Mouse (Mus musculus): Measurements from ENCODE around the gene Pfn1.

Pfn1 gene

DNA sequence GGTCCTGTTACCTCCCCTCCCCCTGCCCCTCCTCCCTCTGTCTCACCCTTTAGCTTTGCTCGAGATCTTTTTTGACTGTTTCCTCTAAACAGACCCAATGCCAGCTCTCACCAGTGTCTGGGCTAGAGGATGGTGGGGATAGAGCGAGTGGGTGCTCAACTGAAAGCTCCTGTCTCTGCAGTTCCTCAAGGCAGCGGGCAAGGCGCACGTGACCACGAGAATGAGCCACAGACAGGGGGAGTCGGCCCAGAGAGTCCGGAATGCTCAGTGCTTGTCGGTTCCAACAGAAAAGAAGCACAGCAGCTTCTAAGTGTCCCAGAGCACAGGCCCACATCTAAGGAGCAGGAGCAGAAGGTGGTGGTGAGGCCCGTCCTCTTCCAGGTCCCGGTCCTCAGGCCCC is 20.1 kb upstream of the Pfn1 start:
- DNase-seq (ENCODE audit: inconsistent ontology term): no peak

DNA sequence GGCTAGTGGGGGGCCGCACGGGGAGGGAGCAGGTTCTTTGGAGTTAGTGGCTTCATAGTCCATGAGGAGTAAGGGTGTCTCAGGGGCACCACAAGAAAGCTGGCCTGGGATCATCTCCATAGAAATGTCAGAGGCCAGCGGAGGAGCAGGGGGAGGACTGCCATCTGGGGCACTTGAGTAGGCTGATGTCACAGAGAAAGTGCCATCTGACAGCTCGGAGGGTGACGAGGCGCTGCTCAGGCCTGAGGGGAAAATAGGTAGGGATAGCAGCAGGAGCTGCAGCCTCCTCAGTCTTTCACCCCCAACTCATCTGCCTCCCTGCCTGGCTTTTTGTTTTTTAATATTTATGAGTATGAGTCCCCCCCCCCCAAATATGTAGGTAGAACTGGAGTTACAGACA is 19.6 kb upstream of the Pfn1 start:
- DNase-seq (ENCODE audit: inconsistent ontology term): no peak

DNA sequence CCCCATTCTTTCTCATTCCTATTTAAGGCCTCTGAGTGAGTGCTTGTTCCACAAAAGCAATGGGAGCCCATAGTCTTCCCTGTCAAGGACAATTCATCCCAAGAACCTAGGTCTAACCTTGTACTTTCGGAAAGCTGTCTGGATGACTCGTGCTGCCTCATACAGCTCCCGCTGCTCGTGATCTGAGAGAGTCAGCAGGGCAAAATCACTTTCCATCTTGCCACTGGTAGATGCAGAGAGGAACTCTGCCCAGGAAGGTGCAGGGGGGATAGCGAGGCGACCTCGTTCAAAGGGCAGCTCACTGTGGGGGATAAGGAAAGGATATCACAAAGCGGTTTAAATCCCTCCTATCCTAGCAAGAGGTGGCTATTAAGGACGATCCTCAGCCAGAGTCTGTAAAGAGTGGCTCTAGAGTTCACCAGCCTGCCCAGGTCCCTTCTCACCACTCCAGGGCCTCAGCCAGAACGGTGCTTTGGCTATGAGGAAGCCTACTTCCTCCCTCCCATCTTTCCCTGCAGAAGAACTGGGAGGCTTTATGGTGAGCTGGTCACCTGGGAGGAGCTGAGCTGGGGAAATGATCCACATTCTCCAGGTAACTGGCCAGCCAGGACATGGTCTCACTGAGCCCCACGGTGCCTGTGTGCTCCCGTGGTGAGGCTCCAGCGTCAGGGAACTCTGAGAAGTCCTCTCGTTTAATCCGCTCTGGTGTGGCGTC is 17.0 kb upstream of the Pfn1 start:
- DNase-seq (ENCODE audit: inconsistent ontology term): no peak

DNA sequence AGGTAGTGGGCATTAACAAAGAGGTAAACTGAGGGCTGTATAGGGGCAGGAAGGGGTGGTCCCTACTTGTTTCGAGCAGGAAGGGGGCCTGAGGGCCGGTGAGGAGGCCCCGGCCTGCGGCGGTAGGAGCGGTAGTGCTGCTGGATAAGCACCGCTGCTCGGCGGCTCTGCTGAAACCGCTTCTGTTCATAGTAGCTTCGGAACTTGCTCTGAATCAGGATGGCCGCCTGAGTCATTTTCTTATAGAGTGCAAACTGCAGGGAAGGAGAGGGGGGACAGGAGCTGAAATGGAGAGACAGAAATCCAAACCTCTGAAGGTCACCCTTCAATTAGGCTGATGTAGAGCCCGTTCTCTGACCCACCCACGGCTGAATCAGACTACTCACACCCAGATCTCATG is 16.0 kb upstream of the Pfn1 start:
- DNase-seq (ENCODE audit: inconsistent ontology term): peak; percentile 31

DNA sequence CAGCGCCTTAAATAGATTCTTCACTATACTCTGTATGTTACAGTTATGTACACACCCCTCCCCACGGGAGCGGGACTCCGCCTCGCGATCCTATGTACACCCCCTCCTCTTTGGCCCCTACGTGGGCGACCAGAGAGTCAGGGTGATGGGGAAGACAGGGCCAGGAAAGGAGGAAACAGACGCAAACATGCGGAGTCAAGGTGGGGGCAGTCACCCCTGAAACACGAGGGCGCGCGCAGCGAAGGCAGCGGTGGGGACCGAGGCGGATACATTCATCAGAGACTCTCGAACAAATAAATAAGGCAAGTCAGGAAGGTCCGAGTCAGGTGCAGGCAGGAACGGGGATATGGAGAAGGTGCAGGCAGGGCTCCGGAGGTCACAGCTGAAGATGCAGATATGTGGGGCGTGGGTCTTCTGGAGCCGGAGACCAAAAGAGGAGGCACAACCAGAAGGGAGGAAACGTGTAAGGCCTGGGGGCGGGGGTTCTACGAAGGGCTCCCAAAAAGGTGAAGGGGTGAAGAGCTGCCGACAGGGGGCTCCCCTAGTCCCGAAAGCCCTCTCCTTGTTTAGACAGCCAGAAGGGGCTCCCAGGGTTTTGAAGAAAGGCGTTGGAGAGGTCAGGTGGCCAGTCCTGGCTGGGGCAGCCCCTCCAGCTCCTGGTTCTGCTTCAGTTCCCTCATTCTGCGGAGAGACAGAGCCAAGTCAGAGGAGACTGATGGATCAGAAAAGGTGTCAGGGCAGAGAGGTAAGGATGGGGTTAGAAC is 15.3 kb upstream of the Pfn1 start:
- peak; percentile 88 for DNase-seq (ENCODE audit: inconsistent ontology term)

DNA sequence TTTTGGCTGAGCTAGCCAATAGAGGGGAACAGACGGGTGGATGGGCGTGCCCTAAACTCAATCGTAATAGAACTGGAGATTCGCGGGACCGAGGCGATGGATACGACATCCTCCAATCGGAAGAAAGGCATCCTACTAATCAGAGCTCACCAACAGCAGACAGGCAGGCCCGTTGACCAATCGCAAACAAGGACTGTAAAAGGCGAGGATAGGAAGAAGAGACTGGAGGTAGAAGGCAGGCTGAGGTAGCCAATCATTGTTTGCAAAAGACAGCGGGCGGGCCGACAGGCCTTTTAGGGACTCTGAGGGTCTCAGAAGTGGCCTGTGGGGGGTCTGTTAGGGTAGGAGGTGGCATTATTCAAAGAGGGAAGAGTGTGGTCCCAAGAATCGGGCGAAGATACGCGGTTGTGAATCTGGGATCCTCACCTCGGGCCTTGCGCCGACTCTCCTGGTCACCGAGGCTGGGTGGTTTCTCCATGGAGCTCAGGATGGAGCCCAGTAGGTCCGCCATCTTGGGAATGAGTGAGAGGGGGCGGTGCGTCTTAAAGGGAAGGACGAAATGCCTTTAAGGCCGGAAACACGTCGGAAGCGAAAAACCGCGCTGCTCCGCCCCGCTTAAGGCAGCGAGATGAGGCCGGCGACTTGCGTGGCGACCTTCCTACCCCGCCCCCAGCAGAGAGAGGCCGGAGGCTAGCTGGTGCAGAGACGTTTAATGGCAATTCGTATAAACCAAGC is 14.5 kb upstream of the Pfn1 start, which contains the start of gene Spag7:
Gene Spag7 (minus strand): TSS at position 646 of the 735 bp plus-strand sequence.
- peak; percentile 98 for DNase-seq (ENCODE audit: inconsistent ontology term)

DNA sequence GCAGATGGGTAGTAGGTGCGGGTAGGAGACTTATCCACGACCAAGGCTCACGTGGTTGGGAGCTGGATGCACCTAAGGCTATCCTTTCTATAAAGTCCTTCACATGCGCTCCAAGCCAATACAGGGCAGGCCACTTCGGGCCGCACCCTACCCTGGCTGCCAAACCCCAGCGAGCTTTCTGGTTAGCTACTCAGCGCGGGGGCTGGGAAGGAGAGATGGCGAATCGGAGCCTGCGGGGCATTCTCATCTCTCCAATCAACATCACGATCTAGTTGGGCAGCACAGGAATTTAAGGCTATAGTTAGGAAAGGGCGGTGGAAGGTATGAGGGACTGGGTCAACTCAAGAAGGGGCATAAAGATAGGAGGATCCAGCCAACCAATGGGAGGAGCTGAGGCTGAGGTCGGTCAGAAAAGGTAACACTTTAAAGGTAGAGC is 13.9 kb upstream of the Pfn1 start:
- DNase-seq (ENCODE audit: inconsistent ontology term): no peak

DNA sequence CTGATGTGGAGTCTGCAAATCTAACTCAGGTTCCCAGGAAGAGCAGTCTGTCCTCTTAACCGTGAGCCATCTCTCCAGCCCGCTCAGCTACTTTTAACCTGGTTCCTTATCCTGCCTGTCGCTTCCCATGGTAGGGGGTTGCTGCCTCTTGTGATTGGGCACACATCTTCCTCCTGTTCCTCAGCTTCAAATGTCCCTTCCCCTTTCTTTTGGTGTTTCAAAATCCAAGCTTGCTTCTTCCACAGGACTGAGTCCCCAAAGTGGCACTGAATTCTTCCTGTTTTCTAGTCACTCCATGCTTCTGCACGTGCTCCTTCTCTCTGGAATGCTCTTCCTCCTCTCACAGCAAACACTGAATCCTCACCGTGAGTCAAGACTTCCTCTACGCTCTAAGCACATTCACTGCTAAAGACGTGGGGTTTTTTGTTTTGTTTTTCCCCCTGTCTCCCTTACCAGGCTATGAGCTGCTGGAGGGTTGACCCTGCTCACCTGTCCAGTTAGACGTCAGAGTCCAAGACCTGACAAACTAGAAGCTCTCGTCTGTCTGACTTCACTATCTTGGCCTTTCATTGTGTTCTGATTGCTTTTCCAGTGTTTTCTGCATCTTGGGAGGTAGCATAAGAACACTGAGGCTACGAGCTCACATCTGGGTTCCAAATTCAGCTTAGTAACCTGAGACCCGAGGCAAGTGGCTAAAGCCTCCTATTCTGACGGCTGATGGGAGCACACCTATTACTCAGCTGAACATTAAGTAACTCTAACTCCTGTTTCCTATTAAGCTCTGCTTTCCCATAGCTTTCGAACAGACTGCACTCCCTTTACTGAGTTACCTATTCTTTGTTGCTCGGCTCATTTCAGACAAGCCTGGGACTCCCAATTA is 13.1 kb upstream of the Pfn1 start:
- no peak for DNase-seq (ENCODE audit: inconsistent ontology term)

DNA sequence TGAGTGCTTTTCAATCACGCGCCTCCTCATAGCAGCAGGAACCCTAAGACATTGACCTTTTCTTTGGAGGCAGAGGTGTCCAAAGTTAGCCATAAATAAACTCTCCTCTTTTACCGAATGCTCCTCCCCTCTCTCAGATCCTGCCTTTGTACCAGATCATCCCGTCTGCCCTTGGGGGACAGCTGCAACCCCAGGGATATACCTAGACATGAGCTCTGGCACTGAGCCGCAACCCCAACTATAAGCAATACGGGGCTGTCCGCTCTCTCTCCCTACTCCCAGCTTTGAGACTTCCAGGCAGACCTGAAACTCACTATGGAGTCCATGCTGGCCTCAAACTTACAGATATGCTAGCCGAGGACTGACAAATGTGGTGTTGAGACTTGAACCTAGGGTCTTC is 12.2 kb upstream of the Pfn1 start:
- DNase-seq (ENCODE audit: inconsistent ontology term): no peak

DNA sequence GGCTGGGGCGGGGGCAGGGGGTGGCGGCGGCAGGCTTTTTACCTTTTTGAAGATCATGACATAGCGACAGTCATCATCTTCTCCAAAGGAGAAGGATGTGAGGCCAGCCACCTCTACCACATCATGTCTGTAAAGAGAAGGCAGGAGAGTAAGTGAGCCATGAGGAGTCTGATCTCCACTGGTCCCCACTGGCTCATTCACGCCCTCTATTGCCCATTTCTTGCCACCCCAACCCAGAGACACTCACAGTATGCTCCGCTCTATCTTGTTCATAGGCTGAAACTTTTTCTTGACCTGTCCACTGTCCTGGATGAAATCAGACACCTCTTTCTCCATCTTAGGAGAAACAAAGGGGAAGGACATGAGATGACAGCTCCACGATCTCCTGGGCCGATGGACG is 10.3 kb upstream of the Pfn1 start:
- no peak for DNase-seq (ENCODE audit: inconsistent ontology term)

DNA sequence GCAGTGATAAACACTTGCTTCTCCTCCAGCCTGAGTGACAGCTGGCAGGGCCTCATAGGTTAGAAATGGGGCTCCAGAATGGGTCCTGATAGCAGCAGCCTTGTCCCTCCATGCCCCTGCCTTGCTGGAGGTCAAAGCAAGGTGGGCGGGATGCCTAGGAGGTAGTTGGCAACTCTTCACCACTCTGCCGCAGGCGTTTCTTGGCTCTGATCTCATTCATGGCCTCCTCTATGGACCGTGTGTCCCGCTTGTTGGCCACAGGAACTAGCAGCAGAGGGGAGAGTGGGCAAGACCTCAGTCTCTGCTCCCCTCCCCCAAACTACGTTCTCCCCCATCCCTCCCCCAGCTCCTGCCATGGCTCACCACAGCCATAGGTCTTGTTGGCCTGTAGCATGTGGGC is 9.5 kb upstream of the Pfn1 start:
- no peak for DNase-seq (ENCODE audit: inconsistent ontology term)

DNA sequence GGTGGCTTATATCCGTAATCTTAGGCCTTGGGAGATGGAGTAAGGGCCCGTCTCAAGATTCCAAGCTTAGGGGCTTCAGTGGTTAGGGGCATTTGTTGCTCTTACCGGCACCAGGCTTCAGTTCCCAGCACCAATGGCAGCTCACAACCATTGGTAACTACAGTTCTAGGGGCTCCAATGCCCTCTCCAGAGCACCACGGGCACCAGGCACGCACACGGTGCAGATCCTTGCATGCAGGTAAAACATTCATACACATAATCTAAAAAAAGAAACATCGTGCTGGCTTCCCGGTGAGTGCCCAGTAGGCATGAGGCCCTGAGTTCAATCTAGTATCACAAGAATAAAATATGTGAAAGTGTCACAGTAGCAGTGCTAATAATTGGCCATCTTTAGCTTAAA is 8.7 kb upstream of the Pfn1 start:
- no peak for DNase-seq (ENCODE audit: inconsistent ontology term)

DNA sequence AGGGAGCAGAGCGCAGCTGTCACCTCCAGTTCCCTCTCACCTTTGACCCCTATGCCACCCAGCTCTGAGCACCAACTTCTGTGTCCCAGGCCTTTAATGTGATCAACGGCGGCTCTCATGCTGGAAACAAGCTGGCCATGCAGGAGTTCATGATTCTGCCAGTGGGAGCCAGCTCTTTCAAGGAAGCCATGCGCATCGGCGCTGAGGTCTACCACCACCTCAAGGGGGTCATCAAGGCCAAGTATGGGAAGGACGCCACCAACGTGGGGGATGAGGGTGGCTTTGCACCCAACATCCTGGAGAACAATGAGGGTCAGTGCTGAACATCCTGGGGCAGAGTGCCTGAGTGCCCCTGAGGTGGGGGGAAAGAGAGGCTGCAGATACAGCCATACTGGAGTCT is 6.1 kb upstream of the Pfn1 start:
- DNase-seq (ENCODE audit: inconsistent ontology term): no peak

DNA sequence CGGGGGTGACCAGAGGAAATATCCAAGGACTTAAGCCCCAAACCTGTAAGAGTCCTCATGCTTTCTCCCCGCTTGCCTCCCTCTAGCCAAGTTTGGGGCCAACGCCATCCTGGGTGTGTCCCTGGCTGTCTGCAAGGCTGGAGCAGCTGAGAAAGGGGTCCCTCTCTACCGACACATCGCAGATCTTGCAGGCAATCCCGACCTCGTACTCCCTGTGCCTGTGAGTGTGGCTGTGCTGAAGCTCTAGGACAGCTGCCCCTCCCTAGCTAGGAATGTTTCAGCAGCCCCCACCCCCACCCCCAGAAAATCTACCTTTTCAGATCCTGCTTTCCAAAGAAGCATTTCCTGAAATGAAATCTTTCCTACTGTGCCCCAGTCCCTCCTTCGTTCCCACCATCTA is 4.5 kb upstream of the Pfn1 start:
- DNase-seq (ENCODE audit: inconsistent ontology term): no peak

DNA sequence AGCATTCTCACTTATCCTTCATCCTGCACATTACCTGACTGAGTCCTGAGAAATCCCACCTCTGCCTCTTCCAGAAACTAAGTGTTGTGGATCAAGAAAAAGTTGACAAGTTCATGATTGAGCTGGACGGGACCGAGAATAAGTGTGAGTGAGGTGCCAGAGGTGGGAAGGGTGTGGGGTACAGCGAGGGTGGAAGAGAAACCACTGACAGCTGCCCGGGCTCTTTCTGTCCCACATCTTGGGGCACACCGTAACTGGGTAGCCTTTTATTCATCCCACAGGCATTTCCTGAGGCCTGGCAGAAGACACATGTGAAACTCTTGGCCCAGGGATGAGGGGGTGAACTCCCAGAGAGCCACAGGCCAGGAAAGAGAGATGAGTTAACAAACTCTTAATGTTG is 4.1 kb upstream of the Pfn1 start:
- no peak for DNase-seq (ENCODE audit: inconsistent ontology term)

DNA sequence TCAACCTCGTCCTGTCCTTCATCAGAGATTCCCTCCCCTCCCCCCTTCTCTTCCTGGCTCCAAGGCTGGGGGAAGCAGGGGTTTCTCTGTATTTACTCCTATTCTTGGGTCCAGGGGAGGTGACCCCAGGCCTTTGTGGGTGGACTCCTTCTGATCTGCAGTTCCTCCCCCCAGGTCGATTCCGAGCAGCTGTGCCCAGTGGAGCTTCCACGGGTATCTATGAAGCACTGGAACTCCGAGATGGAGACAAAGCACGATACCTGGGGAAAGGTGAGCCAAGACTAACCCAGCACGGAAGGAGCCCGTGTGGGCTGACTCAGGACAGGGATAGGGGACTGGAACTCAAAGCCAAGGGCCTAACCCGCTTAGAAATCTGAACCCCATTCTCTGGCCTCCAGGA is 3.5 kb upstream of the Pfn1 start:
- no peak for DNase-seq (ENCODE audit: inconsistent ontology term)

DNA sequence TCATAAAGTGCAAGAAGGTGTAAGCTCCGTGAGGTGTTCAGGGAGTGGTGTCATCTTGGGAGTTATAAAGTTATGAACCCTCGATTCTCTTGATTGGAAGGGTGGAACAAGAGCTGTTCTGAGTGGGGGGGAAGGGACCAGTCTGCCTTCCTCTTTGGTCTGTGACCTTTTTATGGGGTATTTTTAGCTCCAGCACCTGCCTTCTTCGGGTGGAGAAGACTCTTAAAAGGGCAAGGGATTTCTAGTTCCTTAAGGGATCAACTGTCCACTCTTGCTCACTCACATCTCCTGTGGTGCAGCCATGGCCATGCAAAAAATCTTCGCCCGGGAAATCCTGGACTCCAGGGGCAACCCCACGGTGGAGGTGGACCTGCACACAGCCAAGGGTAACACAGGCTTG is 3.1 kb upstream of the Pfn1 start:
- no peak for DNase-seq (ENCODE audit: inconsistent ontology term)

DNA sequence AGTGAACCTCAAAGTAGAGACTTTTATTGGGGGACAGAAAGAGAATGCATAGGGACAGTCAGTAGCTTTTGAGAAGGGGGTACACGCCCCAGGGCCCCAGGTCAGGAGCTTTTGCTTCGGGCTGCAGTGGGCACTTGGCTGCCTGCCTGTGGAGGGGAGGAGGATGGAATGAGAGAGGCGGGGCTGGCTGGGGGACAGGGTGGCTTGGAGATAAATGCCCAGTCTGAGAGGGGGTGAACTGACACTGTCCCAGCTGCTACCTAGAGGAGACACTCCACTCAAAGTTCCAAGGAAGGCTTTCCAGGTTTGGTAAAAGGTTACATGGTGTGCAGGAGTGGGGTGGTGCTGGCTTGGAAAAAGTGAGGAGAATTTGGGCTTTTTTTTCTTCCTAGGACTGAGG is 2.5 kb upstream of the Pfn1 start, which contains the start of gene Eno3:
Gene Eno3 (plus strand): TSS at position 239 of the 400 bp plus-strand sequence.
- DNase-seq (ENCODE audit: inconsistent ontology term): no peak

DNA sequence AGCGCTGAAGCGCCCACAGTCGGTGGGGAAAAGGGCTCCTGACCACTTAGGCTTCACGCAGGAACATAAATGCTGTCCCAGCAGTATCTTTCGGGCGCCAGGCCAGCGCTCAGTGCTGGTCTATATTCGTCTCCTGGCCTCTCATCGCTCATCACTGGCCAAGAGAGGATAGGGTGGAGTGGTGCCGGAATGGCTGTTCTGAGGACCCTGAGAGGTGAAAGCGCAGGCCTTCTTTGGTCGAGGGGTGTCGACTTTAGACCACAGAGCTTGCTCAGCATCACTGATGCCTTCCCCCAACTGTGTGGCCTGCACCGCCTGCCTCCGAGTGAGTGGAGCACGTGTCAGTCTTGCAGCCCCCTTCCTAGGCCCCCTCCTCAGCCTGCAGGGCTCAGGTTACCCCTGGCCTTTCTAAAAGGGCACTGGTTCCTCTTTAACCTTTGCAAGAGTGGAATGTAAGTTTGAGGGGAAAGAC is 2.0 kb upstream of the Pfn1 start:
- no peak for DNase-seq (ENCODE audit: inconsistent ontology term)

DNA sequence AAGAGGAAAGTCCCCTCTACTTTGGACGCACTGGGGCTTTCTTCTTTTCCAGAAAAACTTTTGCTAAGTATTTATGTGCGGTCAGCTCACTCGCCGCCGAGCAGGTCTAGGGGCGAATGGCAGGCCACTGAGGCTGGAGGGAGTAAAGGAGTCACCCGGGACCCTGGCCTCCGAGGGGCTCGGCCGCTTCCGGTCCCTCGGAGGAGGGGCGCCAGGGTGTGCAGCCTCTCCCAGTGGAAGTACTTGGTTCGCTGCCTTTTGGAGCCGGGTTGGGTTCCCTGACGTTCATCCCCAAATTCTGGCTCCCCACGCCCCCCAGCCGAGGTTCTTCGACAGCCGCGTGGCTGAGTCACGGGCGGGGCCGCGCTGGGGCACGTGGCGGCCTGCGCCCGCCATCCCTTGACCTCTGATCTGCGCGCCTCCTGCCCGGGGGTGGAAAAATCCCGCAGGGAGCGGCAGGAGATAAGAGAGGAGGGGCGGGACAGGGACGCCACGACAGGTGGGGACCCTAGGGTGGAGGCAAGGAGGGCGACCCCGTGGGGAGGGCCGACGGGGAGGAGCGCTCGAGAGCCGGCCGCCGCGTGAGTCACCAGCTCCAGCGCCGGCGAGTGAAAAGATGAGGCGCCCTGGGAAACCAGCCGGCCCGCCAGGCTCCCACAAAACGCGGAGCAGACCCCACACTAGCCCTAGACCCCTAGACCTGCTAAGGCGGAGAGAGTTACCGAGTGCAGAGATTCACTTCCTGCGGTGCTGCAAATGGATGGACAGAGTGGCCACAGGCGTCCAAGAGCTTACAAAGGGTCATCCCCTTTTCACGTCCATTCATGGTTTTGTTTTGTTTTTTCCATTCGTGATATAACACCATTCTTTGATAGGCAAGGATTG is 1.4 kb upstream of the Pfn1 start:
- peak; percentile 72 for DNase-seq (ENCODE audit: inconsistent ontology term)

Data from Muller cell, postnatal 12 days (primary cell).